9 mouse cellular contexts compared by ENCODE assay signal in the genomic region with DNA sequence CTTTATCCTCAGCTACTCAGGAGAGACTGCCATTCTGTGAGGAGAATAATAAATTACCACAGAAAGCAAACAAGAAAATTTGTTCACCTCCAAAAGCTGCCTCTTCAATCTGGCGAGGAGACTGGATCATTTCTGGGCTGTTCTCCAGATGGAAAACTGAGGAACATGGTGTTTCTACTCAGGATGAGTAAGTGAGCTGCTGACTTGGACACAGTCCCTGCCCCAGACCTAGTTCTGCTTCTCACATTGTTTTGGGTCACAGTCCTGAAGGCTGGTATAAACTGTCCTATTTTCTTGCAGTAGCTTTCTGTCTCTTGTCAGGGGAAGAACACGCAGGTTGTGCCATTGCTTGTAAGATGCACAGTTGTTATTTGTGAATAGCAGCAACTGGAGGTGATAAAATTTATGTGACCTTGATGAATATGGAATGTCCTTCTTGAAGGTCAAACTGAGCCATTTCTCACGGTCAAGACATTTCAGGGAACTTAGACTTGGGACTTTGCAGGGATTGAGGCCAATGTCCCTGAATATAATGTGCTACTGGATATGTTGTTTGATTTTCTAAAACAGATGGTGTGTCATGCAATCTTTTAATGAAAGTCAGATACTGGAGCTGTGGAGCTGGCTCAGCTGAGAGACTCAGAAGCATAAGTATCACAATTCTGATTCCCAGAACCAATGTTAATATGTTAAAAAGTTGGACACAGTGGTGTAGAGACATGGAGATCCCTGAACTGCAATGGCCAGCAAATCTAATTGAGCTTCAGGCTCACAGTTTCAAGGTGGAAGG.
A peak's percentile ranks its signal among the peaks of the same experiment; 100 is the strongest.
DNase-seq lines count a peak whose midpoint lies in the region; ATAC-seq and TF ChIP-seq lines count a peak whose summit lies in the region.
"Had no signal": no experiment of that assay in that cellular context is flagged by ENCODE, and none has a peak within 500 bp of the region (broad histone marks: within the 10 kb centered on the region; RNA-seq: fewer than 3 reads in every experiment).

No protein-coding gene starts in this region.

- no peaks in the 10 kb centered on the region for H3K4me1 ChIP-seq in lung, postnatal 0 days (ENCODE audit: insufficient read depth, low read depth, low read length)
- H3K4me1 ChIP-seq in thymus, adult 2 months (replicated peaks; ENCODE audit: control insufficient read depth, insufficient read depth, low read length), result no peaks in the 10 kb centered on the region
- H3K4me1 ChIP-seq: embryonic facial prominence, embryonic 12.5 days had no signal

- no peak for TF ChIP-seq CTCF in lung, postnatal 0 days (IDR thresholded peaks at IDR 0.05)
- no peak for TF ChIP-seq CTCF in thymus, adult 2 months (IDR thresholded peaks at IDR 0.05; ENCODE audit: borderline replicate concordance, control insufficient read depth, extremely low read depth, insufficient read depth, low read length, poor library complexity)

- ATAC-seq in lung, postnatal 0 days, result no peak; the same call in 1 of the 2 replicates

- intact Hi-C loops in left cerebral cortex, postnatal 4 days (cut with DNase I), result no loop called here

- WGBS in lung, postnatal 0 days, result 60% methylated on average over 3 of the region's 3 CpGs
- 92% methylated on average over 3 of the region's 3 CpGs for WGBS in thymus, adult 2 months

- no peak for TF ChIP-seq POLR2A in thymus, adult 2 months (IDR thresholded peaks at IDR 0.05; ENCODE audit: control insufficient read depth, extremely low read depth, insufficient read depth, low read length, poor library complexity)

- H3K9me3 ChIP-seq in lung, postnatal 0 days (ENCODE audit: low read length), result no peaks in the 10 kb centered on the region
- H3K9me3 ChIP-seq: embryonic facial prominence, embryonic 12.5 days had no signal

- H3K9ac ChIP-seq in lung, postnatal 0 days (replicated peaks; ENCODE audit: low read depth), result no peak overlapping the region
- H3K9ac ChIP-seq: embryonic facial prominence, embryonic 12.5 days had no signal

- DNase-seq in left cerebral cortex, adult 11 months (ENCODE audit: low spot score), result peak; percentile 36
- DNase-seq in left cerebral cortex, postnatal 4 days, result no peak
- DNase-seq in cerebellum, adult 11-12 months, result peak; percentile 51
- peak; percentile 76 for DNase-seq in heart, adult 8-10 months (ENCODE audit: low spot score)
- peak; percentile 20 for DNase-seq in lung, postnatal 0 days (ENCODE audit: low spot score)
- DNase-seq in thymus, postnatal 0 days (ENCODE audit: low spot score), result no peak
- DNase-seq in thymus, adult 2 months, result no peak
- DNase-seq in natural killer cell, adult 2 months (ENCODE audit: low spot score in 2 of 2), result no peak

- no peak overlapping the region for H3K4me3 ChIP-seq in lung, postnatal 0 days (ENCODE audit: low read depth, low read length)
- no peak overlapping the region for H3K4me3 ChIP-seq in thymus, adult 2 months (ENCODE audit: control insufficient read depth, insufficient read depth, low read length)
- H3K4me3 ChIP-seq: embryonic facial prominence, embryonic 12.5 days had no signal

- no peaks in the 10 kb centered on the region for H3K27me3 ChIP-seq in lung, postnatal 0 days (replicated peaks; ENCODE audit: insufficient read depth, low read length)
- no peaks in the 10 kb centered on the region for H3K27me3 ChIP-seq in thymus, adult 2 months (ENCODE audit: control insufficient read depth, insufficient read depth, low read length)
- H3K27me3 ChIP-seq: embryonic facial prominence, embryonic 12.5 days had no signal

- TF ChIP-seq EP300 in lung, postnatal 0 days (IDR thresholded peaks at IDR 0.05), result no peak

- no peak overlapping the region for H3K4me2 ChIP-seq in lung, postnatal 0 days (replicated peaks; ENCODE audit: low read depth, low read length)
- H3K4me2 ChIP-seq: embryonic facial prominence, embryonic 12.5 days had no signal

- no peak overlapping the region for H3K27ac ChIP-seq in lung, postnatal 0 days (ENCODE audit: low read length)
- H3K27ac ChIP-seq in thymus, adult 2 months (ENCODE audit: control insufficient read depth, insufficient read depth, low read length), result no peak overlapping the region
- H3K27ac ChIP-seq: embryonic facial prominence, embryonic 12.5 days had no signal

- H3K36me3 ChIP-seq in lung, postnatal 0 days (ENCODE audit: insufficient read depth, low read length), result no peaks in the 10 kb centered on the region
- H3K36me3 ChIP-seq in thymus, adult 2 months (ENCODE audit: control insufficient read depth, insufficient read depth, low read length), result no peaks in the 10 kb centered on the region
- H3K36me3 ChIP-seq: embryonic facial prominence, embryonic 12.5 days had no signal

Comparison
In these comparisons a context has a peak if more than half of its experiments do, and no peak if none do; other contexts are left out.
1. DNase-seq: peak in left cerebral cortex, adult 11 months (single experiment), cerebellum, adult 11-12 months (single experiment), heart, adult 8-10 months (single experiment) and lung, postnatal 0 days (single experiment); none in left cerebral cortex, postnatal 4 days (single experiment), thymus, postnatal 0 days (single experiment), thymus, adult 2 months (single experiment) and natural killer cell, adult 2 months (0 of 2).